Mouse (Mus musculus): ENCODE measurements at regions not wholly inside any gene's neighbourhood (a gene's known extent, or its start where the extent isn't known, plus 50 kb on each side); places are given as distances from the start of the nearest gene placed in this dataset.

GRCm38 (mm10) chr5:83778310-83778972 lies 423.4 kb upstream of the Tecrl start:
- H3K9me3 ChIP-seq (ENCODE audit: control insufficient read depth, low read length) = no peaks in the 10 kb centered on the region
- H3K4me3 ChIP-seq (ENCODE audit: low read length) = no peak overlapping the region
- 27% methylated on average over 3 of the region's 3 CpGs for WGBS
- H3K4me2 ChIP-seq (ENCODE audit: low read depth, low read length) = no peak overlapping the region
- H3K36me3 ChIP-seq (ENCODE audit: control insufficient read depth, insufficient read depth, low read length) = no peaks in the 10 kb centered on the region
- no peaks in the 10 kb centered on the region for H3K27me3 ChIP-seq (replicated peaks; ENCODE audit: control insufficient read depth, insufficient read depth, low read length)
- no peak for ATAC-seq
- H3K9ac ChIP-seq (ENCODE audit: low read depth, low read length) = no peak overlapping the region
- no peaks in the 10 kb centered on the region for H3K4me1 ChIP-seq (ENCODE audit: control insufficient read depth, insufficient read depth, low read length)
- no peak overlapping the region for H3K27ac ChIP-seq (ENCODE audit: low read length)

- no peaks in the 10 kb centered on the region for H3K27me3 ChIP-seq (replicated peaks; ENCODE audit: control insufficient read depth, insufficient read depth, low read length)
- ATAC-seq = peak; percentile 90
- no peaks in the 10 kb centered on the region for H3K4me1 ChIP-seq (ENCODE audit: control insufficient read depth, insufficient read depth, low read length)
- no peaks in the 10 kb centered on the region for H3K36me3 ChIP-seq (ENCODE audit: control insufficient read depth, insufficient read depth, low read length)
- no peak overlapping the region for H3K27ac ChIP-seq (ENCODE audit: low read length)
- no peaks in the 10 kb centered on the region for H3K9me3 ChIP-seq (ENCODE audit: control insufficient read depth, low read length)
- H3K4me2 ChIP-seq (ENCODE audit: low read depth, low read length) = no peak overlapping the region
- no peak overlapping the region for H3K4me3 ChIP-seq (ENCODE audit: low read length)
- H3K9ac ChIP-seq (ENCODE audit: low read depth, low read length) = no peak overlapping the region
- 65% methylated on average over 3 of the region's 3 CpGs for WGBS
Observed at GRCm38 (mm10) chr5:83741913-83742312, 386.9 kb upstream of the Tecrl start.

- Histone ChIP-seq H3K27ac (ENCODE audit: low read length) (no peak overlapping the region), H3K27me3 (replicated peaks; ENCODE audit: control insufficient read depth, insufficient read depth, low read length) (no peaks in the 10 kb centered on the region), H3K36me3 (ENCODE audit: control insufficient read depth, insufficient read depth, low read length) (no peaks in the 10 kb centered on the region), H3K4me1 (ENCODE audit: control insufficient read depth, insufficient read depth, low read length) (no peaks in the 10 kb centered on the region), H3K4me2 (ENCODE audit: low read depth, low read length) (no peak overlapping the region), H3K4me3 (ENCODE audit: low read length) (no peak overlapping the region), H3K9ac (ENCODE audit: low read depth, low read length) (no peak overlapping the region), H3K9me3 (ENCODE audit: control insufficient read depth, low read length) (no peaks in the 10 kb centered on the region)
- 77% methylated on average over 1 of the region's 1 CpGs for WGBS
- ATAC-seq = no peak
Observed at GRCm38 (mm10) chr5:83695383-83695782, 340.4 kb upstream of the Tecrl start.

- H3K4me2 ChIP-seq (ENCODE audit: low read depth, low read length) = no peak overlapping the region
- no peak overlapping the region for H3K27ac ChIP-seq (ENCODE audit: low read length)
- no peaks in the 10 kb centered on the region for H3K27me3 ChIP-seq (replicated peaks; ENCODE audit: control insufficient read depth, insufficient read depth, low read length)
- no peak for ATAC-seq
- H3K9me3 ChIP-seq (ENCODE audit: control insufficient read depth, low read length) = no peaks in the 10 kb centered on the region
- no peak overlapping the region for H3K4me3 ChIP-seq (ENCODE audit: low read length)
- H3K9ac ChIP-seq (ENCODE audit: low read depth, low read length) = no peak overlapping the region
- no peaks in the 10 kb centered on the region for H3K4me1 ChIP-seq (ENCODE audit: control insufficient read depth, insufficient read depth, low read length)
- no peaks in the 10 kb centered on the region for H3K36me3 ChIP-seq (ENCODE audit: control insufficient read depth, insufficient read depth, low read length)
Observed at GRCm38 (mm10) chr5:83692286-83692685, 337.3 kb upstream of the Tecrl start.

- H3K4me2 ChIP-seq (ENCODE audit: low read depth, low read length) = no peak overlapping the region
- WGBS = 80% methylated on average over 6 of the region's 6 CpGs
- H3K27ac ChIP-seq (ENCODE audit: low read length) = no peak overlapping the region
- no peak overlapping the region for H3K9ac ChIP-seq (ENCODE audit: low read depth, low read length)
- no peaks in the 10 kb centered on the region for H3K4me1 ChIP-seq (ENCODE audit: control insufficient read depth, insufficient read depth, low read length)
- ATAC-seq = no peak
- no peak overlapping the region for H3K4me3 ChIP-seq (ENCODE audit: low read length)
- no peaks in the 10 kb centered on the region for H3K36me3 ChIP-seq (ENCODE audit: control insufficient read depth, insufficient read depth, low read length)
- H3K27me3 ChIP-seq (replicated peaks; ENCODE audit: control insufficient read depth, insufficient read depth, low read length) = no peaks in the 10 kb centered on the region
- no peaks in the 10 kb centered on the region for H3K9me3 ChIP-seq (ENCODE audit: control insufficient read depth, low read length)
Observed at GRCm38 (mm10) chr5:83678373-83678772, 323.4 kb upstream of the Tecrl start.

GRCm38 (mm10) chr5:83659091-83659490 lies 304.1 kb upstream of the Tecrl start:
- H3K27me3 ChIP-seq (replicated peaks; ENCODE audit: control insufficient read depth, insufficient read depth, low read length) = no peaks in the 10 kb centered on the region
- no peaks in the 10 kb centered on the region for H3K4me1 ChIP-seq (ENCODE audit: control insufficient read depth, insufficient read depth, low read length)
- H3K4me3 ChIP-seq (ENCODE audit: low read length) = no peak overlapping the region
- H3K9me3 ChIP-seq (ENCODE audit: control insufficient read depth, low read length) = no peaks in the 10 kb centered on the region
- ATAC-seq = no peak
- H3K36me3 ChIP-seq (ENCODE audit: control insufficient read depth, insufficient read depth, low read length) = no peaks in the 10 kb centered on the region
- WGBS = 79% methylated on average over 2 of the region's 2 CpGs
- no peak overlapping the region for H3K9ac ChIP-seq (ENCODE audit: low read depth, low read length)
- no peak overlapping the region for H3K27ac ChIP-seq (ENCODE audit: low read length)
- H3K4me2 ChIP-seq (ENCODE audit: low read depth, low read length) = no peak overlapping the region

GRCm38 (mm10) chr5:83651329-83651728 lies 296.3 kb upstream of the Tecrl start:
- Histone ChIP-seq H3K36me3 (ENCODE audit: control insufficient read depth, insufficient read depth, low read length) (no peaks in the 10 kb centered on the region), H3K27me3 (replicated peaks; ENCODE audit: control insufficient read depth, insufficient read depth, low read length) (no peaks in the 10 kb centered on the region), H3K4me1 (ENCODE audit: control insufficient read depth, insufficient read depth, low read length) (no peaks in the 10 kb centered on the region), H3K9ac (ENCODE audit: low read depth, low read length) (no peak overlapping the region), H3K9me3 (ENCODE audit: control insufficient read depth, low read length) (no peaks in the 10 kb centered on the region), H3K4me3 (ENCODE audit: low read length) (no peak overlapping the region), H3K4me2 (ENCODE audit: low read depth, low read length) (no peak overlapping the region), H3K27ac (ENCODE audit: low read length) (no peak overlapping the region)
- ATAC-seq = no peak
- WGBS = 61% methylated on average over 2 of the region's 2 CpGs

- H3K36me3 ChIP-seq (ENCODE audit: control insufficient read depth, insufficient read depth, low read length) = no peaks in the 10 kb centered on the region
- WGBS = 83% methylated on average over 7 of the region's 7 CpGs
- no peaks in the 10 kb centered on the region for H3K4me1 ChIP-seq (ENCODE audit: control insufficient read depth, insufficient read depth, low read length)
- no peak overlapping the region for H3K4me3 ChIP-seq (ENCODE audit: low read length)
- no peak overlapping the region for H3K4me2 ChIP-seq (ENCODE audit: low read depth, low read length)
- ATAC-seq = no peak
- no peak overlapping the region for H3K9ac ChIP-seq (ENCODE audit: low read depth, low read length)
- H3K9me3 ChIP-seq (ENCODE audit: control insufficient read depth, low read length) = no peaks in the 10 kb centered on the region
- H3K27ac ChIP-seq (ENCODE audit: low read length) = no peak overlapping the region
- no peaks in the 10 kb centered on the region for H3K27me3 ChIP-seq (replicated peaks; ENCODE audit: control insufficient read depth, insufficient read depth, low read length)
Observed at GRCm38 (mm10) chr5:83622612-83623374, 267.8 kb upstream of the Tecrl start.

GRCm38 (mm10) chr5:83610777-83611176 lies 255.8 kb upstream of the Tecrl start:
- no peak for ATAC-seq
- WGBS = 29% methylated on average over 2 of the region's 2 CpGs
- Histone ChIP-seq H3K4me1 (ENCODE audit: control insufficient read depth, insufficient read depth, low read length) (no peaks in the 10 kb centered on the region), H3K9ac (ENCODE audit: low read depth, low read length) (no peak overlapping the region), H3K4me2 (ENCODE audit: low read depth, low read length) (no peak overlapping the region), H3K36me3 (ENCODE audit: control insufficient read depth, insufficient read depth, low read length) (no peaks in the 10 kb centered on the region), H3K27me3 (replicated peaks; ENCODE audit: control insufficient read depth, insufficient read depth, low read length) (no peaks in the 10 kb centered on the region), H3K27ac (ENCODE audit: low read length) (no peak overlapping the region), H3K4me3 (ENCODE audit: low read length) (no peak overlapping the region), H3K9me3 (ENCODE audit: control insufficient read depth, low read length) (no peaks in the 10 kb centered on the region)

GRCm38 (mm10) chr5:83593289-83593610 lies 238.3 kb upstream of the Tecrl start:
- H3K27me3 ChIP-seq (replicated peaks; ENCODE audit: control insufficient read depth, insufficient read depth, low read length) = no peaks in the 10 kb centered on the region
- WGBS = 62% methylated on average over 1 of the region's 1 CpGs
- no peaks in the 10 kb centered on the region for H3K36me3 ChIP-seq (ENCODE audit: control insufficient read depth, insufficient read depth, low read length)
- H3K4me3 ChIP-seq (ENCODE audit: low read length) = no peak overlapping the region
- H3K9ac ChIP-seq (ENCODE audit: low read depth, low read length) = no peak overlapping the region
- no peak overlapping the region for H3K27ac ChIP-seq (ENCODE audit: low read length)
- H3K9me3 ChIP-seq (ENCODE audit: control insufficient read depth, low read length) = no peaks in the 10 kb centered on the region
- no peak for ATAC-seq
- H3K4me2 ChIP-seq (ENCODE audit: low read depth, low read length) = no peak overlapping the region
- no peaks in the 10 kb centered on the region for H3K4me1 ChIP-seq (ENCODE audit: control insufficient read depth, insufficient read depth, low read length)
